Mouse (Mus musculus): ENCODE data around the gene 1700019A02Rik.

The 1700019A02Rik gene

DNA sequence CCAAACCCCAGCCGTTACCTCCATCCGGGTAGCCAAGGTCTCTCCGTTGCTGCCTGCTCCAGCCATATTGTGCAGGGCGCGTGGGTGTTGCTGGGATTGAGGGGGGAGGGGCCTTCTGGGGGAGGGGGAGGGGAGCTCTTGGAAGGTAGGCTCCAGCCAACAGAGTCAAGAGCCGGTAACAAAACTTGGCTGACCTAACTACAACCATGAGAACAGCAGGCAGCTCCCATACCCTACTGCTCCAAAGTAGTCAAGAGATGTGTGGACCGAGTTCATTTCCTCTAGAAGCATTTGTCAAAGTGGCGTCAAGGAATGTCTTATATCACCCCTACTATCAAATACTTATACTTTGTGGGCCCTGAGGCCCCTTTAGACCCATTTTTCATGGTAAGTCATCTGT is at the start of gene 1700019A02Rik:
Gene 1700019A02Rik (minus strand): TSS at position 101 of the 400 bp plus-strand sequence.
- DNase-seq (ENCODE audit: extremely low read depth, low read depth, low spot score) = no peak

- no peak for DNase-seq (ENCODE audit: extremely low read depth, low read depth, low spot score)
Observed at GRCm38 (mm10) chr1:53226063-53226462, 38.6 kb upstream of the 1700019A02Rik start.

DNA sequence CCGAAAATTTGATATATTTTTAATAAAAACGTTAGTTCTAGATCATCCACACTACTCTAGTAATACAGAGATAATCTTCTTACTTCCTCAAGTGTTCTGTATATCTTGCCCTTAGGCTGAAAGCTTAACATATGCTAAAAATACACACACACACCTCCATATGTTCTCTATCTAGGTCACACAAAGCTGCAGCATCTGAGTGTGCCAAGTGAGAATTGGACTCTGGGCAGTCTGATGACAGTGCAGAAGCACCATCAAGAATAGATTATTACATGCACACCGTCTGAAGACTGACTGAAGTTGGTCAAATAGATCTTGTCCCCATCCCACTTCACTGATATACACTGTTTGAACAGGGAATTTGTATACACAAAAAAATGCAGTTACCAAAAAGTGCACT is 38.2 kb upstream of the 1700019A02Rik start:
- DNase-seq (ENCODE audit: extremely low read depth, low read depth, low spot score) = no peak

- no peak for DNase-seq (ENCODE audit: extremely low read depth, low read depth, low spot score)
Observed at GRCm38 (mm10) chr1:53224775-53225174, 37.3 kb upstream of the 1700019A02Rik start.

DNA sequence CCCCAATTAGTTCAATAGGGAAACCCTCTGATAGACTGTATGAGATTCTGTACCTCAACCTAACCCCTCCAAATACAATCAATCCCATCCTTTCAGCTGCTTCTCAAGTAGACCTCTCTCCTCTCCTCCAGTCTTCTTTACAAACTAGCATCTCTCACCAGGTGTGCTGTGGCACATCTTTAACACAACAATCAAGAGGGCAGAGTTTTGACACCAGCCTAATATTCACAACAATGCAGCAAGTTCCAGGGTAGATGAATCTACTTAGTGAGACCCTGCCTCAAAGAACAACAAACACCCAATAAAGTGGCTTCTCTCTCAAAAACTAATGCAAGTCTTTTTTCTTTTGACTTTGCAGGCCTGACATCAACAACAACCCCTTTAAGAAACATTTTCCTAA is 22.7 kb upstream of the 1700019A02Rik start:
- no peak for DNase-seq (ENCODE audit: extremely low read depth, low read depth, low spot score)

GRCm38 (mm10) chr1:53203902-53204301 is 16.5 kb upstream of the 1700019A02Rik start:
- DNase-seq (ENCODE audit: extremely low read depth, low read depth, low spot score) = no peak

DNA sequence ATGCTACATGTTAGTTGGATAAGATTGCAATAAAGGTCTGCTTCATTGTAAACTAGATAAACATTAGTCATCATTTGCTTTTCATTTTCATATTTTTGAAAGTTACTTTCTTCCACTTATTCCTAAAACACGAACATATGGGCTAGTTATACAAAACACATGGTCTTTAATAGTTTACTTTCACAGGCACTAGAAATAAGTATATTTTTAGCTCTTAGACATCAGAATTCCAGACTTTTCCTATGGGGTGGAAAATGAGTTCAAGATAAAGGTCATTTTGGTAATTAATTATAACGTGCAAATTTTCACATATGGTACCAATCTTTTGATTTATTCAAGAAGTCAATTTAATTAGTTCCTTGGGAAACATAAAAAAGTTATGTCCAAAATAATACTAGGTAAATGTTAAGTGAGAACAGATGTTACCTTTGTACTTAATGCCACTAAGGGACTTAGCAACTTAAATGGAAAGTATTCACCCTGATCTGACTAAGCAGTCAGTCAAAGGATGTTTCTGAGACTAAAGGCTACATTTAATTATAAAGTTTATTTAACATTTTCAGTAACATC is 14.3 kb upstream of the 1700019A02Rik start:
- DNase-seq (ENCODE audit: extremely low read depth, low read depth, low spot score) = no peak

DNA sequence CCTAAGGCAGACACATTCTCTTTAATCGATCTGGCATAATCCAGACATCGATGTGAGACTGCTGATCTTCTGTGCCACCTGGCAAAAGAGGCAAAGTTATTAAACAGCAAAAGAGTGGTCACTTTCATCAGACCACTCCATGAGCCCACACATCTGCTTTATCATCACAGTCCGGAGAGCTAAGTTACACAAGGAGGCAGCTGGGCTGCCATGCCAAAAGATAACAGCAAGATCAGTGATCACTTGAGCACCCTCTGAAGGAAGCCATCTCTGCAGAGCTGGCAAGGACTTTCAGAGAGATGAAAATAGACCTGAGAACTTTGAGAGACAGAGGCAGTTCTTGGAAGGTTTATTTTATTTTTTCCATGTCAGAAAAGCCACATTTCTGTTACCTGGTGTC is 7.1 kb upstream of the 1700019A02Rik start:
- DNase-seq (ENCODE audit: extremely low read depth, low read depth, low spot score) = no peak

DNA sequence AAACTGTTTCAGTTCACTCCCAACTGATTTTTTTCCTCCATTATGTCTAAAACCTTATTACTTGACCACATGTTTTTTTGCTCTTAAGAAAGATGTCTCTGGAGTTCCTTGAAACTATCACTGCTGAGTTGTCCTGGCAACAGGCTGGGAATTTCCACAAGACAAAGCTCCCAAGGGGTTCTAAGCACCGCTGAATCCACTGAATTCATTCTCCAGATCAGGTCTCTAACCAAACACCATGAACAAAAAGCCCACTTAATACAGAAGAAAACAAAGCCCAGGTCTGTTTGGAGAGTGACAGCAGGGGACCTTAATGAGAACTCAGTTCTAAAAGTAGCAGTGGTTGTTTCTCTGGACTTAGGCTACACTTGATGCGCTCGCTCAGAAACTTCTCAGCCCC is 3.8 kb upstream of the 1700019A02Rik start:
- DNase-seq (ENCODE audit: extremely low read depth, low read depth, low spot score) = no peak

DNA sequence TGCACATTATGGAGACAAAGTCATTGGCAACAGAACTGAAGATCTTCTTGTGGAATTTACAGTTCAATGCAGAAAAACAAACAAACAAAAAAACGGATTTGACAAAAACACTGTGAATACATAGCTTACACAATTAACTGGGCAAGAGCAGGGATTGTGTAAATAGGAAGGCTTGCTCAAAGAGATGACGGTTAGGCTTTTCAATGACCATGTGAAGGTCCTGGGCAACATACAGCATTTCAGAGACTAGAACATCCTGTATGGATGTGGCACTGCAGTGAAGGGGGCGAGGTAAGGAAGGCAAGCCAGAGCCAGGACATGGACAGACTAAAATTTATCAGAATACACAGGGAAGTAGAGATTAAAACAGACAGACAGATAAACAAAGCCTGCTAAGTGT is 2.2 kb upstream of the 1700019A02Rik start:
- no peak for DNase-seq (ENCODE audit: extremely low read depth, low read depth, low spot score)

DNA sequence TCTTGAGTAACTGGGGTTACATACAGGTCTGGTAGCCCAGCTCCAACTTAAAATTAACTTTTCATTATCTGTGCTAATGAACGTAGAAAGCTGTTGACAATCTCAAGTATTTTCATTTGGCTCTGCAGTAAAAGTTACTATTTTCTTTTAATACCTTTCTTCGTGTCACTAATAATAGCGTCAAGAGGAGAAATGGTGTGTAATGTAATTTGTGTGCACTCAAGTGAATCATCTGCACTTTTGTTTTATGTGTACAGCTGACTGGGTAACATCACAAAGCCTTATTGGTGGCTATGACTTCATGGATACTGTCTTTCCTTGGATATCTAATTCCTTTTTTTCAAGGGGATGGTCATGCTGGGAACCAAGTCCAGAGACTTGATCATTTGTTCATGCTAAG is 1.1 kb downstream of the 1700019A02Rik start:
- DNase-seq (ENCODE audit: extremely low read depth, low read depth, low spot score) = no peak

DNA sequence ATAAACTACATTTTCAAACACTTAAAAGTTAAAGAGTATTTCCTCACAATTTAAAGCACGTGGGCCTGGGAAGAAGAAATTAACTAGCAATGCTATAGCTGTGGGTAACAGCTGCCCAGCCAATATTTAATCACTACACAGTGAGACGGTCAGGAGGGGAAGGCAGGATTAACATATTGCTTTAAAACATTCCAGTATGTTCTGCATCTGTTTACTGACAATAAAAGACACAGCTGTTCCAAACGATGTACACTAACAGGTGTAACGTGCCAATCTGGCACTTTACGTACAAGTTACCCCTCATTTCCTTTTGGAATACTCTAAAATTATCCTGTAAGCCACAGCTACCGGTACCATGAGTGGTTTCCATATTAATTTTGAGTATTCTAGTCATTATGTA is 29.7 kb downstream of the 1700019A02Rik start:
- DNase-seq (ENCODE audit: extremely low read depth, low read depth, low spot score) = no peak

DNA sequence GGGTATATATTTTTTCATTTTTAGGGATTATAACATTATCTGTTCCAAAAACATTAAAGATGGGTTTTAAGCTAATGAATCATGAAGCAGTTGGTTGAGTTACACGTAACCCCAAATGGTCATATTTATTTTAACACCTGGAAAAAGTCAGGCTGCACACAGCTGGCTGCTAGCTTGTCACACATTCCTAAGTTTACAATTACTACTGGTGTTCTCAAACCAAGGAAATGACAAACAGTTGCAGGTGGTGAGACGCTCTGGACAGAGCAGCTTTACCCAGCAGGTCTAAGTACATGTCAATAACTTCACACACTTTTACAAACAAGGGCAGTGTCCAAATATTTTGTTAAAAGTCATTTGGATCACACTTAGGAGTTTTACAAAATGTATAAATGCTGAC is 64.4 kb downstream of the 1700019A02Rik start:
- DNase-seq (ENCODE audit: extremely low read depth, low read depth, low spot score) = no peak

DNA sequence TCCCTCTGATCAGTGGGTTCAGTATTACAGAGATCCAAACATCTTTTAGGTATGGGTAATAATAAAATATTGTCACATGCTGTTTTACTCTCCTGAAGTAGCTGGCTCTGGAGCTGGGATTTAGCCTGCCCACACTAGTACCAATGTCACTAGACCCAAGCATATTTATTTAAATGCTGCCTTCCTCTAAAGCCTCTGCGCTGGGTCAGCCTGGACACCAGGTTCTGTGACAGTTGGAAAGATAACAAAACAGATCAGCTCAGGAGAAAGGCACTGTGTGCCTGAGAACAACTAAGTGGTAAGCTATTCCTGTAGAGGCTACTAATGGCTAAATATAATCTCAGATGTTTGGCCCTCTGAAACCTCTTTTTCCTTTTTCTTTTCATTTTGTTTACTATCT is 76.9 kb downstream of the 1700019A02Rik start:
- no peak for DNase-seq (ENCODE audit: extremely low read depth, low read depth, low spot score)
